Mouse (Mus musculus): ENCODE results near the gene Ptprr. TPM values are rescaled to one million over a fixed set of nuclear protein-coding genes. Genes with fewer than 3 reads are reported as not detected.
A peak's percentile ranks its signal among the peaks of the same experiment; 100 is the strongest.

Ptprr gene
- polyA plus RNA-seq, 1 experiment from 2014 or later = 29.9 TPM

DNA sequence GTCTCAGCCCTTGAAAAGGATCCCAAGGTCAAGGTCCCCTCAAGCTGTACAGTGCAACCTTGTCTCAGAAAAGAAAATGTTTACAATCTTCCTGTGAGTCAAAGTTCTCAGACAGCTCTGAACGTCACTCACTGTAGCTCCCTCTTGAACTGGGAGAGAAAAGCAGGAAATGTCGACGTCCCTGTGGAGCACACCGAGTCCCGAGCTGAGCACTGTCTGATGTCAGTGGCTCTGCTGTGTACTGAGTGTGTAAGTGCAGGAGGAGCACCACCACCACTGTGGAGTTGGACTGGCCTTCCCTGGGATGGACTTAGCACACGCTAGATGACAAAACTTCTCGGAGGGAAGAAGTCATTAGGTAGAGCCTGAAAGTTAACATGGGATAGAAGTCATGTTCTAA is 225.4 kb downstream of the Ptprr start:
- 64% methylated on average over 7 of the region's 7 CpGs for WGBS
- no peak for ATAC-seq (ENCODE audit: low FRiP score)
- Histone ChIP-seq H3K36me3 (no peaks in the 10 kb centered on the region), H3K27ac (replicated peaks) (no peak overlapping the region), H3K4me2 (no peak overlapping the region), H3K4me3 (replicated peaks) (no peak overlapping the region), H3K4me1 (no peaks in the 10 kb centered on the region), H3K27me3 (replicated peaks) (no peaks in the 10 kb centered on the region), H3K9me3 (replicated peaks) (no peaks in the 10 kb centered on the region), H3K9ac (replicated peaks) (no peak overlapping the region)

GRCm38 (mm10) chr10:116245632-116246031 is 227.6 kb downstream of the Ptprr start:
- ATAC-seq (ENCODE audit: low FRiP score) = no peak
- Histone ChIP-seq H3K36me3 (no peaks in the 10 kb centered on the region), H3K9me3 (replicated peaks) (no peaks in the 10 kb centered on the region), H3K9ac (replicated peaks) (no peak overlapping the region), H3K27ac (replicated peaks) (no peak overlapping the region), H3K4me1 (no peaks in the 10 kb centered on the region), H3K4me2 (no peak overlapping the region), H3K4me3 (replicated peaks) (no peak overlapping the region), H3K27me3 (replicated peaks) (no peaks in the 10 kb centered on the region)
- 79% methylated on average over 2 of the region's 2 CpGs for whole genome bisulfite sequencing

DNA sequence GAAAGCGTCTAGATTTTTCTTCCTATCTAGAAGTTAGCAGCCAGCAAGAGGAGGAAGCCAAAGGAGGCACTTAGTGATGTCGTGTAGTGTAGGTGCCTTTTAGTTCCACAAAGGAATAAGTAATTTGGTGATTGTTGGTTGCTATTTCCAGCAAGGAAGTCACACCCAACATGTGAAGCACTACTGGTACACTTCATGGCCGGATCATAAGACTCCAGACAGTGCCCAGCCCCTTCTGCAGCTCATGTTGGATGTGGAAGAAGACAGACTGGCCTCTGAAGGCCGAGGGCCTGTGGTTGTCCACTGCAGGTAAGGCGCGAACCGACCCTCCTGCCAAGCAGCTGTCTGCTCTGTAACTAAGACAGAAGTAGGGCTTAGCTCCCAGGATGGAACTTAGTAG is 234.7 kb downstream of the Ptprr start:
- H3K36me3 ChIP-seq = no peaks in the 10 kb centered on the region
- H3K27me3 ChIP-seq (replicated peaks) = no peaks in the 10 kb centered on the region
- H3K27ac ChIP-seq (replicated peaks) = no peak overlapping the region
- WGBS = 87% methylated on average over 7 of the region's 7 CpGs
- no peaks in the 10 kb centered on the region for H3K9me3 ChIP-seq (replicated peaks)
- no peak overlapping the region for H3K4me2 ChIP-seq
- no peaks in the 10 kb centered on the region for H3K4me1 ChIP-seq
- H3K4me3 ChIP-seq (replicated peaks) = no peak overlapping the region
- no peak for ATAC-seq (ENCODE audit: low FRiP score)
- H3K9ac ChIP-seq (replicated peaks) = no peak overlapping the region

DNA sequence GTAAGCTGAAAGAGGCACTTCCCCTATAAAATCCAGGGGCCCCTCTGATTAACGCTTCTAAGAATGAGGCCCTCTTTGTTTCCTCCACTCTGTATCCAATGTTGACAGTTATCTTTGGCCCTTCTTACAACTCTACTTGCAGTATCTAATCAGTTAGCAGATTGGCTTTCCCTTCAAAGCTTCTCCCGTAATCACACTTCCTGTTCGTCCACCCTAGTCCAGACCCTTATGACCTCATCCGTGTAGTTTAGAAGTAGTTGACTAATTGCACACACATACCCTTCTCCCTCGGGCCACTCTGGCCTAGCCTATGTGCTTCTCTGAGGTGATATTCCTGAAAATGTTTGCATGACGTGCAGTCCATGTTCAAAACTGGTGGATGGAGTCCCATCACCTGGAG is 236.0 kb downstream of the Ptprr start:
- 67% methylated on average over 6 of the region's 6 CpGs for WGBS
- Histone ChIP-seq H3K4me2 (no peak overlapping the region), H3K4me3 (replicated peaks) (no peak overlapping the region), H3K9ac (replicated peaks) (no peak overlapping the region), H3K36me3 (no peaks in the 10 kb centered on the region), H3K4me1 (no peaks in the 10 kb centered on the region), H3K9me3 (replicated peaks) (no peaks in the 10 kb centered on the region), H3K27me3 (replicated peaks) (no peaks in the 10 kb centered on the region), H3K27ac (replicated peaks) (no peak overlapping the region)
- ATAC-seq (ENCODE audit: low FRiP score) = no peak

- 77% methylated on average over 4 of the region's 4 CpGs for WGBS
- Histone ChIP-seq H3K27me3 (replicated peaks) (no peaks in the 10 kb centered on the region), H3K4me1 (0 out of 2 replicates have a peak, but pooled peaks cover 4% of the 10 kb centered on the region), H3K27ac (replicated peaks) (no peak overlapping the region), H3K9me3 (replicated peaks) (no peaks in the 10 kb centered on the region), H3K36me3 (no peaks in the 10 kb centered on the region), H3K4me2 (no peak overlapping the region), H3K9ac (replicated peaks) (no peak overlapping the region), H3K4me3 (replicated peaks) (no peak overlapping the region)
- no peak for ATAC-seq (ENCODE audit: low FRiP score)
Measured at GRCm38 (mm10) chr10:116259298-116259697, 241.3 kb downstream of the Ptprr start.

DNA sequence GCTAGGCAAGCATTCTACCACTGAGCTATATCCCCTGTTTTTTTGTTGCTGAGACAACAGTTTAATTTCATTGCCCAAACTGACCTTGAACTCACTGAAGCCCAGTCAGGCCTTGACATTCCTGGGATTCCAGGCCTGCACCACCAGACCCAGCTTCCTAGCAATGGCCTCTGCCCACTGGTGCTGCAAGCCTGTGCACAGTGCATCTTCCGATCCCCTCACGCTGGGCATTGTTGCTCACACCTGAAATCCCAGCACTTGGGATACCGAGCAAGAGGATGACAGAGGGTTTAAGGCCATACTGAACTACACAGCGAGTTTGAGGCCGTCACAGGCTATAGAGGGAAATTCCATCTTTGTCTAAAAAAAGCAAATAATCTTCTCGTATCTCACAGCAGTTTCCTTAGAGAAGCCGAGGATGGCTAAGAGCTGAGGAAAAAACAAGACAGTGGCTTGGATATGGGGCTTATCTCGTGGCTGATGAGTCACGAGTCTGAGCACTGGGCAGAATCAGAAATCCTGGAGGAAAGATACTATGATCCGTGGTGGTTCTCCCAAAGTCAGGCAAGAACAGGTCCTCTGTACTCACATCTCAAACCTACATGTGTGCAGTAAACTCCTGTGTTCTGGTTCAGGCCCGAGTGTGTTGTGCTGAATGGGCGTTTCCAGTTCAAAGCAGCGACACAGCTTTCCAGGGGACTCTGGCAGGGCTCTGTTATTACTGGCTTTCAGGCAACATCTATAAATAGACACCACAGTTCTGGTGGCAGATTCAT is 242.8 kb downstream of the Ptprr start:
- ATAC-seq (ENCODE audit: low FRiP score) = no peak
- Histone ChIP-seq H3K27ac (replicated peaks) (peak overlapping the region; percentile 54), H3K4me1 (0 out of 2 replicates have a peak, but pooled peaks cover 4% of the 10 kb centered on the region), H3K9ac (replicated peaks) (no peak overlapping the region), H3K4me2 (no peak overlapping the region), H3K4me3 (replicated peaks) (no peak overlapping the region), H3K9me3 (replicated peaks) (no peaks in the 10 kb centered on the region), H3K36me3 (no peaks in the 10 kb centered on the region), H3K27me3 (replicated peaks) (no peaks in the 10 kb centered on the region)
- WGBS = 78% methylated on average over 13 of the region's 13 CpGs

DNA sequence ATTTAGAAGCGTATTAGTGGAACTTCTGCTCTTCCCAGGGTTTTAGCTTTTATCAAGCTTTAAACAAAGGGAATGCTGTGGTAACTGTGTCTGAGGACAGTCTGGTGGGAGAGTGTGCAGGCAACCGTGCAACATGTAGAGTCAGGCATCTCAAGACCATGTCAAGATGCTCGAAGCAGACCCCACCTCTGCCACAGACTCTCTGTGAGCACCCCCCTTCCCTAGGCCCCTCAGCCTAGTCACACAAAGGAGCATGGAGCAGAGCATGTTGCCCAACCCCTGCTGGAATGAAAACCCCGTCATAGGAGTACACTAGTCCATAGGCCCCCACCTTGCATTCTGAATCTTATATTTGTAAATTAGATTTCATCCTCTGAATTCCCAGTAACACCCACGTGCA is 243.5 kb downstream of the Ptprr start:
- Histone ChIP-seq H3K9ac (replicated peaks) (no peak overlapping the region), H3K4me1 (0 out of 2 replicates have a peak, but pooled peaks cover 4% of the 10 kb centered on the region), H3K4me3 (replicated peaks) (no peak overlapping the region), H3K27ac (replicated peaks) (peak overlapping the region; percentile 54; the same call in 1 of the 2 replicates), H3K27me3 (replicated peaks) (no peaks in the 10 kb centered on the region), H3K4me2 (no peak overlapping the region), H3K9me3 (replicated peaks) (no peaks in the 10 kb centered on the region), H3K36me3 (no peaks in the 10 kb centered on the region)
- ATAC-seq (ENCODE audit: low FRiP score) = no peak
- 70% methylated on average over 5 of the region's 5 CpGs for WGBS

DNA sequence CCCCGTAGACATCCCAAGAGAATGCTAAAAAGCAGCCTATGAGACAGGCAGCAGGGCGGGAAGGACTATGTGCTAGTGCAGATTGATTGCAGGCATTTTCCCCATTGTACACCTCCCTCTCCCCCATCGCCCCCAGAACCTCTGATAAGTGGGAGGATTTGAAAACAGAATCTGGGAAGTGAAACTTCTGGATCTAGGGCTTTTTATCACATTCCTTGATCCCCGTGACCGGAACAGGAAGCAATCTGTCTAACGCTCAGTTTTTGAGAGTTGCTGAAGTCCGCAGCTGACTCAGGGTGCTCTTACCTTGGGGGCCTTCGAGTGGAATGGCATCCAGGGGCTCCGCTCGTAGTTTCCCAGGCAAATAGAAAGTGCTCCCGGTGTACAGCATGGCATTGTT is 246.5 kb downstream of the Ptprr start:
- H3K4me3 ChIP-seq (replicated peaks) = no peak overlapping the region
- H3K9ac ChIP-seq (replicated peaks) = no peak overlapping the region
- 81% methylated on average over 11 of the region's 11 CpGs for WGBS
- ATAC-seq (ENCODE audit: low FRiP score) = no peak
- H3K4me1 ChIP-seq = 0 out of 2 replicates have a peak, but pooled peaks cover 4% of the 10 kb centered on the region
- no peaks in the 10 kb centered on the region for H3K9me3 ChIP-seq (replicated peaks)
- H3K36me3 ChIP-seq = no peaks in the 10 kb centered on the region
- no peak overlapping the region for H3K4me2 ChIP-seq
- no peak overlapping the region for H3K27ac ChIP-seq (replicated peaks)
- H3K27me3 ChIP-seq (replicated peaks) = no peaks in the 10 kb centered on the region

- 85% methylated on average over 15 of the region's 15 CpGs for WGBS
- H3K27ac ChIP-seq (replicated peaks) = peak overlapping the region; percentile 1; the same call in 1 of the 2 replicates
Measured at GRCm38 (mm10) chr10:116266561-116267433, 248.8 kb downstream of the Ptprr start.

GRCm38 (mm10) chr10:116267434-116267822 is 249.4 kb downstream of the Ptprr start:
- 85% methylated on average over 4 of the region's 4 CpGs for WGBS
- Histone ChIP-seq H3K4me1 (no peaks in the 10 kb centered on the region), H3K4me2 (no peak overlapping the region), H3K9me3 (replicated peaks) (no peaks in the 10 kb centered on the region), H3K4me3 (replicated peaks) (no peak overlapping the region), H3K27ac (replicated peaks) (no peak overlapping the region), H3K27me3 (replicated peaks) (no peaks in the 10 kb centered on the region), H3K9ac (replicated peaks) (no peak overlapping the region), H3K36me3 (no peaks in the 10 kb centered on the region)
- ATAC-seq (ENCODE audit: low FRiP score) = no peak

More at GRCm38 (mm10) chr10:116266561-116267433, 248.8 kb downstream of the Ptprr start:
- Histone ChIP-seq H3K9me3 (replicated peaks) (no peaks in the 10 kb centered on the region), H3K4me2 (no peak overlapping the region), H3K9ac (replicated peaks) (no peak overlapping the region), H3K36me3 (no peaks in the 10 kb centered on the region), H3K4me1 (no peaks in the 10 kb centered on the region), H3K27me3 (replicated peaks) (no peaks in the 10 kb centered on the region), H3K4me3 (replicated peaks) (no peak overlapping the region)
- no peak for ATAC-seq (ENCODE audit: low FRiP score)

- 63% methylated on average over 4 of the region's 4 CpGs for WGBS
- ATAC-seq (ENCODE audit: low FRiP score) = no peak
Measured at GRCm38 (mm10) chr10:116268343-116268742, 250.3 kb downstream of the Ptprr start.

More at GRCm38 (mm10) chr10:116268343-116268742, 250.3 kb downstream of the Ptprr start:
- Histone ChIP-seq H3K4me3 (replicated peaks) (no peak overlapping the region), H3K27me3 (replicated peaks) (no peaks in the 10 kb centered on the region), H3K27ac (replicated peaks) (no peak overlapping the region), H3K4me2 (no peak overlapping the region), H3K9me3 (replicated peaks) (no peaks in the 10 kb centered on the region), H3K4me1 (no peaks in the 10 kb centered on the region), H3K36me3 (no peaks in the 10 kb centered on the region), H3K9ac (replicated peaks) (no peak overlapping the region)

All from neural tube, embryonic 15.5 days (tissue).